Mouse (Mus musculus) kidney, postnatal 10 days (tissue): ENCODE data around the gene 4930548H24Rik.
"Not testable (repeated sequence)": the region's sequence is repeated elsewhere in the genome, so short reads cannot be mapped to it uniquely, and the experiment has no call there.

Source experiments
- DNase-seq: peaks from one replicate; pipeline ENCODE4 v3.0.0; 2021; ENCODE audit warnings: mixed read lengths

Gene 4930548H24Rik

DNA sequence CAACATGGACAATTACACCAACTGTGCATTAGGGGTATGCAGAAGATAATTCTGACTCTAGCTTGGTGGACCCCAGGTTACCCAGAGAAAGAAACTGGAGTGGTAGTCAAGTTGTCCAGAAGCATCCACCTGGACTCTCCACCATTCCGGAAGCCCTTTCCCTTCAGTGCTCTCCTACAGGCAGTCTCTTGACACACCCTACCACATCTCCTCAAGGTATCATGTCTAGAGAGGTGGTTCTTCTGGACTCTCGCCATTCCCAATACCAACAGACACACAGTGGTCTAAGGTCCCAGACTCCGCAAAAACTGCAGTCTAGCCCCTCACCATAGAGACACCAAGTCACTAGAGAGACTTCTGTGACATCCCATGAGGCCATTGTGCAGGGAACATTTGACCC lies at the start of gene 4930548H24Rik:
Gene 4930548H24Rik, plus strand, starts transcription at position 301 of the 400 bp plus-strand sequence.
- no peak for DNase-seq

DNA sequence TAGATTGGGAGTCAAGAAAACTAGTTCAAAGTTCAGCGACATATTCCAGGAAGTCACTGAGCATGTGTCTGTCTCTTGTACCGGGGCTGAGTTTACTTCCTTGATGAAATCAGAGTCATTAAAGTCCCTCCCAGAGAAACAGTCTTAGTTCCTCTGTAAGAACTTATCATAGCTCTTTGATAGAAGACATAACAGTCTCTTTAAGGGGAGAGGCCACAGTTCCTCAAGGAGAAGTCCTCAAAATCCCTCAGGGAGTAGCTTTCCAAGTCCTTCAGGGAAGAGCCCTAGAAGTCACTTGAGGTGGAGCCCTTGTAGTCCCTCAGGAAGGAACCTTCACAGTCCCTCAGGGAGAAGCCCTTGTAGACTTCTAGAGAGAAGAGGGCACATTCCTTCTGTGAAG lies 34.2 kb upstream of the 4930548H24Rik start:
- DNase-seq: no peak

DNA sequence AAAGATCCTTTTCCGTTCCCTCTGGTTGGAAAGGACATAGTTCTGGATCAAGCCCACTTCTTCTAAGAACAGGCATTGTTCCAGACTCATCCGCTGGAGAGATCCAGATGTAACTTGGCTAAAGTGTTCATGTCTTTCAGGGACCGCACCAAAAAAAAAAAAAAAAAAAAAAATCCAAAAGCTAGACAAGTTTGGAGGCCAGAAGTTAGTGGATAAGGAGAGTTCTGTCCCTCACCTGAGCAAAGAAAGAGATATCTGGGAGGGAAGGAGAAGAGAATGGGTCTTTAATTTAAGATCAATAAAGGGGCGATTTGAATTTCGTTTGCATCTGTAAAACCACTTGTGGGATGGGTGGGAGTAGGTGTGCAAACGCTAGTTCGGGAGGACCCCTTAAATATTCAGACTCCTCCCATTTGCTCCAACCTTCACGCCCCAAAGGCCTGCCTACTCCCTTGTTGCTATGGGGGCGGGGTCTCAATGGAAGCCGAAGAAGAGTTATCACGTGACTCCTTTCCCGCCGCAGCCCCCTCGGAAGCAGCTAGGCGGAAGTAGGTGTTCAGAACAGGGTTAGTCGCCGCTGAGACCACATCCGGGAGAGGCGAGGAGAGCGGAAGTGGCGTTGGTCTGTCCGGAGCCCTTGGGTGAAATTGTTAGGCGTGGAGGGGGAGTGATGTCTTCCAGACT lies 33.5 kb upstream of the 4930548H24Rik start, which contains the start of gene Zfp512:
Gene Zfp512, plus strand, starts transcription at position 554 of the 684 bp plus-strand sequence.
- peak; percentile 96 for DNase-seq

DNA sequence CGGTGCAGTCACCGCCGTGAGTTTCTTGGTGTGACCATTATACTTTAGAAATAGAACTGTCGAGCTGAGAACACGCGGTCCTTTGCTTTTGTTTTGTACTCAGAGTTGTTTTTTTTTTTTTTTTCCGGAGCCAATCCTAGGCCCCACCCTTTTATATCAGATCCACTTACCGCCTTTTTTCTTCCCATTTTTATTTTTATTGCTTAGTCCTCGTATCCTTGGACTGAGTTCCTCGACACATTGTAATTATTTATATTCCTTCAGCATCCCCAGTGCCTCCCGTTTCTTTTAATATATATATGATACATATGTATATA lies 33.0 kb upstream of the 4930548H24Rik start:
- no peak for DNase-seq

DNA sequence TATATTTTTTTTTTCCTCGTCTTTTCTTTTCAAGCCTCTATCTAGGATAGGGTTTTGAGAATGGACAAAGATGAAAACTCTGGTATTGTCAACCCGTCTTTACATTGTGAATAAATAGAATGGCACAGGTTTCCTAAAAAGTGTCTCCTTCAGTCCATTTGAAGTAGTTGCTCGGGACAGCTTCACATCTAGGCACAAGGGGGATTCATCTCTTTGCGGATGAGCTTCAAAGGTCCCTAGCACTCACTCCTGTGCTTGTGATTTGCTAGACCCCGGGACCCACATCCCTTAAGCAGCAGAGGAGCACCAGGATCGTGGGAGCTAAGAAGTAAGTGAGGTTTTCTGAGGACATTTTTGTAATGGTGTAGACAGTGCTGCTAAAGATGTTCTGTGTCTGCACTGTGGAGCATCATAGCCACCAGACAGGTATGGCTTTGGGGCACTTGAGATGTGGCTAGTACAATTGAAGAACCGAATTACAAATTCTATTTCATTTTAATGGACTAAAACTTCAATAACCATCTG lies 32.6 kb upstream of the 4930548H24Rik start:
- DNase-seq: no peak

DNA sequence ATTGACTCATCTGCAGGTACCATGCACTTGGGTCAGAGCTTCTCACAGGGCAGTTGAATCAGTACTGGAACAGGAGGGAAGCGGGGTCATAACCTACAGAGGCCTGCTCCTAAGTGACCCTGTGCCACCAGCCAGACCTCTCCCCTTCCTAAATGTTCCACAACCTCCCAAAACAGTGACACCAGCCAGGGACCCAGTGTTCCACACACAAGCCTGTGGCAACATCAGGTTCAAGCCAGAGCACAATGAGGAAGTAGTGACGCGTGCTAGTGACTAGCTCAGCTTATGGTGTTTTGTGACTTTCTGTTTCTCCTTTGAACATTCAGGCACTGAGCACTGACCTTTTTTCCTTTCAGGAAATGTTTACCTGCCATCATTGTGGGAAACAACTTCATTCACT lies 17.7 kb upstream of the 4930548H24Rik start:
- DNase-seq: no peak

DNA sequence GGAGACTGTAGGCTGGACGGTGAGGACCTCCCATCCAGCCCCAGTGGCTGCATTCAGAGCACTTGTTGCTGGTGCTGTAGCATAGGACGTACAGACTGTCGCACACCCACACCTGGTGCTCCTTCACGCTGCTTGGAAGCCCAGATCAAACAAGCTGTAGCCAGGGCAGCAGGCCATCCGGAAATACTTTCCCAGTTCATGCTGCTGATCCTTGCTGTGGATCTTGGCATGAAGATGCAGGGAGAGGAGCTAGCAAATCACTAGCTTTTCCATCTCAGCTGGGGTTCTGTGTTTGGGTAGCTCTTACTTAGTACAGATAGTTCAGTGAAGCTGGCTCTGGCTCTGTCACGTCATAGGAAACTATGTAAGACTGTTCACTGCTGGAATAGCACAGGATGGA lies 15.8 kb upstream of the 4930548H24Rik start:
- no peak for DNase-seq

DNA sequence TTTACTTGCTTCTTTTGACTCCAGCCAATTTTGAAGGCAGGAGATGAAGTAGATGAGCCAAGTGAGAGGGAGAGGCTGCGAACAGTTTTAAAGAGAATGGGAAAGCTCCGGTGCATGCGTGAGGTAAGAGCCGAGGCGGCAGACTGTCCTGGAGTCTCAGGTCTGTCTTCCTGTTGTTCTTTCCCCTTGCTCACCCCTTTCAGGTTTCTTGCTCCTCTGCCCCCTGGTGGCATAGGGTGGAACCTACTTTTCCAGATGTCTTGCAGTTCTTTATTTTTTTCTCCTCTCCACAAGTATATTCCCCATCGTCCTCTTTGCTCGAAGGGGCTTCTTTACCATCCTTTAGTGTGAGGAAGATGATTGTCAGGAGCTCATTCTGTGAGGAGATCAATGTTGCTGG lies 15.2 kb upstream of the 4930548H24Rik start:
- DNase-seq: peak; percentile 73

DNA sequence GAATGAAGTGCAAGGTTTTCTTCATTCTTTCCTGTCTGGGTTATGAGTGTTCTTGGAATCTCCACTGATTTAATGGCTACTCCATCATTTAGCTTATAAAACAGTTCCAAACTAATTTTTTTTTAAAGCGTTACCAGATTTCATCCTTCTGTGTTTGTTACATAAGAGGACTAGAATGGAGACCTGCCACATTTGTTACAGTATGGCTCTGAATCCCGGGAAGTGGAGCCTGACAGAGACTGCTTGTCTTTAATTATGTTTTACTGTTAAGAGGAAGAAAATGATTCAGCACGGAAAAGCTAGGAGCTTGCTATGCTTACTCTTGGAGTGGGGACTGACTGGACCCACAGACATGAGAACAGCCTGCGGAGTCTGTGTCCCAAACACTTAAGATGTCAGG lies 5.0 kb upstream of the 4930548H24Rik start:
- no peak for DNase-seq

DNA sequence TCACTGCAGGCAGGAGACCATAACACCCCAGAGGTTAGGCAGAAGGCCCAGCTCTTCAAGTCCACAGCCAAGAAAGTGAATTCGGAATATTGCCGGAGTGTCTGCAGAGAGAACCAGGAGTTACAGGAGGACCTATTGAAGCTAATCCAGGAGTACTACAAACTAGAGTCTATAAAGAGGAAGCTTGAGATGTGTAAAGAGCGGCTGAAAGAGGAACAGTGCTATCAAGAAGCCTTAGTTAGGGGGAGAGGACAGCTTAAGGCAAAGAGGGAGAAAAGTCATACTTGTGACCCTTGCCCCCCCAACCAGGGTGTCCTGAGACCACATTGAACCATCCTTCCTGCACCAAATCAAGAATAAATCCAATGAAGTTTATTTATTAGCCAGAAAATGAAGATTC lies 2.3 kb downstream of the 4930548H24Rik start:
- no peak for DNase-seq

DNA sequence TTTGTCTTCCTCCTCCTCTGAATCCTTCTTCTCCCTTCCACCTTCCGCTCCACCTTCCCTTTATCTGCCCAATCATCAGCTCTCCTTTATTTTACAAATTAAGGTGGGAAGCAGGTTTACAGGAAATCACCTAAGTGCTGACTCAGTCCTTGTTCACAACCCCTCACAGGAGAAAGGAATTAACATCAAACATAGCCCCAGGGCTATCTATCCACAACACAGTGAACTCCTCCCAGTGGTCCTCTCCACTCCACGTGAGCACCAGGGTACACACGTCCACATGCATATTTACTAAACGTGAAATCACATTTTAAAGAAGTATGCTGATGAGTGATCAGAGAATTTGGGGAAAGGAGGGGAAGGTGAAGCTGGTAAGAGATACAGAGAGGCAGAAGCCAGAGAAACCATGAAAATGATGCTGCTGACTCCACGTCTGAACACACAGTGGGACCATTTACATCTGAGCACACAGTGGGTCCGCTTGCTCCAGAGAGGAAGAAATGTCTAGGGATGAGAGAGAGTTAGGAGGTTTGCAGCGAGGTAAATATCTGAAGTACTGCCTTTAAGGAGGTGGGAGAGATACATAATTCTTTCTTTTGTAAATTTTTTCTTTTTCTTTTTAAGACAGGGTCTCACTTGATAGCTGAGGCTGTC lies 3.7 kb downstream of the 4930548H24Rik start:
- DNase-seq: no peak

DNA sequence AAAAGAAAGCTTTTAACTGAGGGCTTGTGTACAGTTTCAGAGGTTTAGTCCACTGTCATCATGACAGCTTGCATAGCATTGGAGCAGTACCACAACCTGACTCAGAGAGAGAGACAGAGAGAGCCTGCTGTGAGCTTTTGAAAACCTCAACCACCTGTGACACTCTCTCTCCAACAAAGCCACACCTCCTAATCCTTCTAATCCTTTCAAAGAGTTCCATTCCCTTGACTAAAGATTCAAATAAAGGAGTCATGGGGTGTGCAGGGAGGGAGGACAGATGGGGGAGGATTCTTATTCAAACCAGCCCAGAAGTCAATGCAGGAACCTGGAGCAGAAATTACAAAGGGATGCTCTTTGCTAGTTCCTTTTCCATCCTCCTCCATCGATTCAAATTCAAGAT lies 6.5 kb downstream of the 4930548H24Rik start:
- DNase-seq: no peak

DNA sequence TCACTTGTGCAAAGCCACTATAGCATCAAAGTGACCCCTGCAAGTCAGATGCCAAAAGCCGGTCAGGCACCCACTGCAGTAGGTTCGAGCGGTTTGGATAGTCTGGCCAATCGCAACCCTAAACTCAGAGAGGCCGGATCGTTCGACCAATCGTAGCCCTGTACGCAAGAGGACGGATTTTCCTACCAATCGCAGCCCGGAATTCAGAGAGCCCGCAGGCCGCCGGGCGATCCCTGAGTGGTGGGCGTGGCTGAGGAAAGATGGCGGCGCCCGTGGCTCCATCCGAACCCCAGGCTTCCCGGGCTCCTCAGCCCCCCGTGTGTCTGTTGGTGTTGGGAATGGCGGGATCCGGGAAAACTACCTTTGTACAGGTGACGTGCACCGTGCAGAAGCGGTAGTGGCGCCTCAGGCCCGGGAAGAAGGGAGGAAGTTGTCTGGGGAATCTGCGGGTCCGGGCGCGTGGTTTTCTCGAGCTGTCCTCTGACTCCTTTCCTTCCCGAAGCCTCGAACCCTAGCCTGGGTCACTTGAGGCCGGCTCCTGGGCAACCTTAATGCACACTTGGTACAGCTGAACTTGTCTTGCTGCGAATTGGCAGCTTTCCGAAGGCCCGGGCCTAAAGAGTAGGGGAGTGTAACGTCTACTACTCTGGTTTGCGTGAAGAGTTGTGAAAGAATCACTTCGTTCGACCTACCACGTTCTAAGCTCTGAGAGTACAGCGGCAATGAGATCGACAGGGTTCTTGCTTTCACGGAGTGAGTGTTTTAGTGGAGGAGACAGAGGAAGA lies 9.2 kb downstream of the 4930548H24Rik start, which contains the start of gene Gpn1:
Gene Gpn1, plus strand, starts transcription at position 229 of the 785 bp plus-strand sequence.
- peak; percentile 93 for DNase-seq

DNA sequence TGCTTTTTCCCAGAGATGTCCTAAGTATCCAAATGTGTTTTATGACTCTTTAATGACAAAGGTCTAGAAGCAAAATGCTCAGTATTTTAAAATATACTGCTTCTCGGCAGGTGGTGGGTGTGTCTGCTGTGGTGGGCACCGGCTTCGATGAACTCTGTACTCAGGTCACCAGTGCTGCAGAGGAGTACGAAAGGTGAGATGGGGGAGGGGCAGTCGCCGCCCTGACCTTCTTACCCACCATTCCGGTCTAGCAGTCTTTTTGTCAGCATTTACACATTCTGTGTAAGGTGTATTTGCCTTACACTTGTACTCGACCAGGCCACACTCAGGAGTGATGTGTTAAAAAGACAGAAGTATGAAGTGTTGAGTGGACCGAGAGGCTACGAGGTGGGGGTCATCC lies 19.3 kb downstream of the 4930548H24Rik start:
- DNase-seq: no peak

DNA sequence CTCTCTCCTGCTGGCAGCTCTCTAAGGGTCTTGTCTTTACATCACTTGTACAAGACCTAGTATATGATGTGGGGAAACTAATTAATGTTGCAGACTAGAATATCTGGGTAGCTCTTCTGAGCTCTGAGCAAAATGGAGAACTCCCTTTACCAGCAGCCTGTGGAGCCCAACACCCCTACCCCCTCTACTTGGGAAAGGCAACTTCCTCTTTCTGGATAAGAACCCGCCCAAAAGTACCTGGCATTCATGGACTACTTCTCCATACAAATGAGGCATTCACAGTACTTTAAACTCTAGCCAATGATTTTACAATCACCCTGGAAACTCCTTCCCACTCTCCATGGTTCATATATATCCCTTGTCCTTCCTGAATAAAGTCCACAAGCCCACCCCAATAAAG lies 26.9 kb downstream of the 4930548H24Rik start:
- DNase-seq: no peak

DNA sequence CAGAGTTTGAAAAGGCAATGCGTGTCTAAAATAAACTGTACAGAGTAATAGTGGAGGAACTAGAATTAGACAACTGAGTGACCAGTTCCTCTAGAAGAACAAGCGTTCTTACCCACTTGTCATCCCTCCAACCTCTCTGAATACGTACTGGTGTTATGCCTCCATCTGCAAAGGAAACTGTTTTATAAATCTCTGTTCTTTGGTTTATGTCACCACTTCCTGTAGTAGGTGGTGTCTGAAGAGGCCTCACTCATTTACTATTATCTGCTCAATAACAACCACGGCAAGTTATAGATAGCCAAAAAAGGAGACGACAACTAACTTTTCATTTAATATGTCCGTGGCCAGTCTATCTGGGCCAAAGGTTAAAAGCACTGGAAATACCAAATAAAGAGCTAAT lies 35.0 kb downstream of the 4930548H24Rik start:
- no peak for DNase-seq

DNA sequence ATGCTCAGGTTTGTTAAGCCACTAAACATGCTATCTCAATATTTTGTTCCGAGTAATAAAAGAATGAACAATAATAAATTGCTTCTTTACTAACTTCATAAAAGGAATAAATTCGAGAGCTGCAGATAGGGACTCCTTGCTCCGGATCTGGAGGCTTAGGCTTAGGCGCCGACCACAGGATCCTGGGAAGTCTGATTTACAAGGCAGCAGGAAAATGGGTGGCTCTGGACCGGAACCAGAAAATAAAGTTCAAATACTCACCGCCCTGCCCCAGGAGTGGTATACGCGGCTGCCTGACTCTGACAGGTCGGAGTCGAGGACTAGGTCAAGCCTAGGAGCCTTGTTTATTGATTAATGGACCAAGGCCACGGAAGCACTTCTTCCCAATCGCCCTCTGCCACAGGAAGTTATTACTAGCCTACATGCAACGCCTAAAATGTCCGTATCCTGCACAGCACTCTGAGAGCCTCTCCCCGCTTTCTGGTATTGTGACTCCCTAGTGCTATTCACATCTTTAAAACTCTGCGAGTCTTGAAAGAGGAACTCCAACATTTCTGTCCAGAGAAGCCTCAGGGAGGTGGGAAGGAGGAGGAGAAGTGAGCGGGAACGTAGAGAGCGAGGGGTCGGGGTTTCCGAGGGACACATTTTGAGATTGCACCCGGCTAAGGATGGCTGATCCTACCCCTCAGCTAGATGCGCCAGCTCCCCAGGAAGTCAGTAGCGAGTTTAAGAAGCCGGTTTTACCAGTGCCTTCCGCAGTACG lies 41.0 kb downstream of the 4930548H24Rik start, which contains the start of gene Slc4a1ap:
Gene Slc4a1ap, plus strand, starts transcription at position 642 of the 763 bp plus-strand sequence.
- DNase-seq: peak; percentile 85

DNA sequence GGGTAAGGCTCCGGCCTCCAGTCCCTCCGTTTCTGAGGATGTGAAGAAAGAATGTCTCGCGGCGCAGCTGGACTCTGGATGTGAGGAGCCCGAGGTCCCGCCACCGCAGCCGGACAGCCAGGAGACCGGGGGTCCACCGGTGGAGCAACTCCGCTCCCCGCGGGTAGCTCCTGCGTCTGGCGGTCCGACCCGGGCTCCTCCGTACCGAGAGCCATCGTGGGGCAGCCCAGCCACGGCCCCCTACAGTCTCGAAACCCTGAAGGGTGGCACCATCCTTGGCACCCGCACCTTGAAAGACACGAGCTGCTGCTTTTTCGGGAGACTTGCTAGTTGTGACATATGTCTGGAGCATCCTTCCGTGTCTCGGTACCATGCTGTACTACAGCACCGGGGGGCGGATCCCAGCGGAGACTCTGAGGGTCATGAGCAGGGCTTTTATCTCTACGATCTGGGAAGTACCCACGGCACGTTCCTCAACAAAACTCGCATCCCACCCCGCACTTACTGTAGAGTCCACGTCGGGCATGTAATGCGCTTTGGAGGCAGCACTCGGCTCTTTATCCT lies 41.7 kb downstream of the 4930548H24Rik start:
- DNase-seq: no peak

DNA sequence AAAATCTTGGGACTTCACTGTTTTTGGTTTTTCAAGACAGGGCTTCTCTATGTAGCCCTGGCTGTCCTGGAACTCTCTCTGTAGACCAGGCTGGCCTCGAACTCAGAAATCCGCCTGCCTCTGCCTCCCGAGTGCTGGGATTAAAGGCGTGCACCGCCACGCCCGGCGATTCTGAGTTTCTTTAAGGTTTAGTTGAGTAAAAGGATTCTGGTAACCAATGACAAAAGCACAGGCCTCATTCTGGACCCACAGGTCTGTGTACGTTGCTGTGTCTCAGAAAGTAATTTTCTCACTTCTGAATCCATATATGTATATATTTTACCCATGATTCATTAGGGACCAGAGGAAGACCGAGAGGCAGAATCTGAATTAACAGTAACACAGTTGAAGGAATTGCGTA lies 42.2 kb downstream of the 4930548H24Rik start, which contains the start of gene Supt7l:
Gene Supt7l, minus strand, starts transcription at position 101 of the 400 bp plus-strand sequence.
- not testable (repeated sequence) for DNase-seq

DNA sequence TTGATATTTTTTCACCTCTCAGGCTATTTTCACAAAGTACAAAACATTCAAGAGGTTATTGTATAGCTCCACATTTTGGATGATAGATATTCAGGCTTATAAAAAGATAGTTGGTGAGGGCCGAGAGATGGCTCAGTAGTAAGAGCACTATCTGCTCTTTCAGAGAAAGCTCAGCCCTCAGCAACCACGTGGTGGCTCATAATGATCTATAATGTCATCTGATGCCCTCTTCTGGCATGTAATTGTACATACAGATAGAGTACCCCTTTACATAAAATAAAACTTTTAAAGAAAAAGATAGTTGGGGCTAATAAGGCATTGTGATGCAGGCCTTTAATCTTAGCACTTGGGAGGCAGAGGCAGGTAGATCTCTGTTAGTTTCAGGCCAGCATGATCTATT lies 43.0 kb downstream of the 4930548H24Rik start:
- DNase-seq: no peak

DNA sequence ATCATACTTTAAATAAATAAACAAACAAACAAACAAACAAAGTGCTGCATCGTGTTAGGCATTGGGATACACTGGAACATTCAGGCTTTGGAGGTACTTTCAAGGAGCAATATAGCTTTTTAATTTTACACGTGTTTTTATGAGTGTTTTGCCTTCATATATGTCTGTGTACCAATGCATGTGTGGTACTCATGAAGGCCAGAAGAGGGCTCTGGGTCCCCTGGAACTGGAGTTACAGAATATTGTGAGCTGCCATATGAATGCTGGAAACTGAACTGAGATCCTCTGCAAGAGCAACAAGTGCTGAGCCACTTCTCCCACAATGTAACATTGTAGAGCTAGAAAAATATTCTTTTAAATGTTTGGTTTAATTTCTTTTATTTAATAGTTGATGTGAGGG lies 49.7 kb downstream of the 4930548H24Rik start:
- DNase-seq: no peak
